Mouse (Mus musculus) megakaryocyte, embryonic 14.5 days (primary cell): Measurements from ENCODE around the gene Cda.

Experiments used
- FLI1 ChIP-seq: IDR thresholded peaks from 2 replicates; pipeline ENCODE4 v1.6.1; 2012; ENCODE audit warnings: low read length, inconsistent platforms, mixed read lengths
- GATA1 ChIP-seq: IDR thresholded peaks from 3 replicates; pipeline ENCODE4 v1.6.1; 2012; ENCODE audit warnings: mixed read lengths, low read length, inconsistent platforms, borderline replicate concordance

GRCm38 (mm10) chr4:138411011-138411410 lies 43.2 kb upstream of the Cda start:
- TF ChIP-seq GATA1 = no peak
- no peak for TF ChIP-seq FLI1
